Mouse (Mus musculus) stomach, postnatal 0 days (tissue): ENCODE results near the gene Rfx8.

Experiments used
- CTCF ChIP-seq: IDR thresholded peaks from 2 replicates; pipeline ENCODE4 v1.5.1; 2016; ENCODE audit warnings: antibody characterized with exemption, low read depth, mild to moderate bottlenecking, moderate library complexity
- EP300 ChIP-seq: optimal IDR thresholded peaks from 2 replicates; pipeline ENCODE3; 2016; ENCODE audit warnings: antibody characterized with exemption

GRCm38 (mm10) chr1:39748666-39749065, 27.9 kb upstream of the Rfx8 start:
- TF ChIP-seq CTCF: no peak
- no peak for TF ChIP-seq EP300
